Mouse (Mus musculus) kidney, postnatal 0 days (tissue): Measurements from ENCODE around the gene Katnbl1. TPM values are rescaled to one million over a fixed set of nuclear protein-coding genes. Genes with fewer than 3 reads are reported as not detected.
A peak's percentile ranks its signal among the peaks of the same experiment; 100 is the strongest.

Source experiments
- ATAC-seq: fragments of 200-750 bp; cut with Nextera tagmentation; replicated peaks from 2 replicates; pipeline ENCODE4 v1.8.0; 2017; ENCODE audit warnings: low read depth, moderate number of reproducible peaks, moderate TSS enrichment, moderate library complexity; ENCODE audit not compliant: low FRiP score
- DNase-seq: peaks from one replicate; pipeline ENCODE4 v3.0.0-alpha.2; 2016; ENCODE audit warnings: low spot score
- H3K27ac ChIP-seq: fragments of 300-500 bp; sonication (generic); 2 replicates; pipeline ENCODE4 v1.5.1; 2014; ENCODE audit warnings: mild to moderate bottlenecking
- H3K27me3 ChIP-seq: fragments of 300-500 bp; sonication (generic); 2 replicates; pipeline ENCODE4 v1.6.1; 2014; ENCODE audit warnings: low read length, mixed read lengths; ENCODE audit not compliant: insufficient read depth
- H3K36me3 ChIP-seq: fragments of 300-500 bp; sonication (generic); 2 replicates; pipeline ENCODE4 v1.6.1; 2014; ENCODE audit warnings: low read length, mixed read lengths; ENCODE audit not compliant: insufficient read depth
- H3K4me1 ChIP-seq: fragments of 300-500 bp; sonication (generic); replicated peaks from 2 replicates; pipeline ENCODE4 v1.6.1; 2014; ENCODE audit warnings: antibody characterized with exemption, low read length, mixed read lengths; ENCODE audit not compliant: insufficient read depth
- H3K4me2 ChIP-seq: fragments of 300-500 bp; sonication (generic); 2 replicates; pipeline ENCODE4 v1.6.1; 2014; ENCODE audit warnings: mild to moderate bottlenecking, low read length, moderate library complexity, mixed read lengths
- H3K4me3 ChIP-seq: fragments of 300-500 bp; sonication (generic); replicated peaks from 2 replicates; pipeline ENCODE4 v1.5.1; 2014; ENCODE audit warnings: low read depth, low read length
- H3K9ac ChIP-seq: fragments of 300-500 bp; sonication (generic); 2 replicates; pipeline ENCODE4 v1.6.1; 2014; ENCODE audit warnings: low read depth, low read length
- H3K9me3 ChIP-seq: fragments of 300-500 bp; sonication (generic); replicated peaks from 2 replicates; pipeline ENCODE4 v1.6.1; 2016; ENCODE audit warnings: low read length, inconsistent platforms, mixed read lengths
- CTCF ChIP-seq: IDR thresholded peaks from 2 replicates; pipeline ENCODE4 v1.5.1; 2016; ENCODE audit warnings: antibody characterized with exemption, low read depth, mild to moderate bottlenecking, moderate library complexity
- WGBS: fragments of 180-500 bp; shearing (Covaris S2); extraction: QIAGEN DNeasy Blood & Tissue Kit; methylation state at CpG from one replicate; pipeline ENCODE4 v1.1.7; 2014; 5-methylcytosine and 5-hydroxymethylcytosine counted together
- polyA plus RNA-seq: library from polyadenylated mRNA; unstranded; fragments of >200 nt; fragmentation: Nextera tagmentation; extraction: Ambion mirVana; gene quantifications from 2 replicates; pipeline ENCODE4 v1.2.1, GENCODE M21; 2015

Gene Katnbl1
- 33.8 and 35.2 TPM in 2 replicates for polyA plus RNA-seq

GRCm38 (mm10) chr2:112378973-112379898 is at the start of gene Katnbl1:
TSS of gene Katnbl1 (plus strand) at chr2:112379211.
- no peaks in the 10 kb centered on the region for H3K36me3 ChIP-seq
- peak; percentile 99 for ATAC-seq
- H3K4me3 ChIP-seq, result peak within 1 kb of the TSS; percentile 98
- peak; percentile 96 for DNase-seq
- peak; percentile 96 for TF ChIP-seq CTCF
- no peaks in the 10 kb centered on the region for H3K27me3 ChIP-seq
- peak within 1 kb of the TSS; percentile 95 for H3K9ac ChIP-seq
- H3K4me2 ChIP-seq, result peak within 1 kb of the TSS; percentile 80
- WGBS, result under 1% methylated on average over 72 of the region's 72 CpGs
- no peaks in the 10 kb centered on the region for H3K9me3 ChIP-seq
- H3K27ac ChIP-seq, result peak within 1 kb of the TSS; percentile 84
- peaks cover 12% of the 10 kb centered on the region; the same call in 1 of the 2 replicates for H3K4me1 ChIP-seq

GRCm38 (mm10) chr2:112332051-112332898 is 46.7 kb upstream of the Katnbl1 start:
- Histone ChIP-seq H3K27me3 (no peaks in the 10 kb centered on the region), H3K4me2 (no peak overlapping the region), H3K4me1 (no peaks in the 10 kb centered on the region), H3K4me3 (no peak overlapping the region), H3K9ac (no peak overlapping the region), H3K9me3 (no peaks in the 10 kb centered on the region), H3K36me3 (peaks cover 6% of the 10 kb centered on the region; the same call in 1 of the 2 replicates), H3K27ac (no peak overlapping the region)
- ATAC-seq (no peak), DNase-seq (no peak)
- no peak for TF ChIP-seq CTCF
- 58% methylated on average over 4 of the region's 4 CpGs for WGBS

- Histone ChIP-seq H3K4me2 (no peak overlapping the region), H3K36me3 (peaks cover 20% of the 10 kb centered on the region; the same call in 1 of the 2 replicates), H3K9me3 (no peaks in the 10 kb centered on the region), H3K9ac (no peak overlapping the region), H3K4me3 (no peak overlapping the region), H3K27me3 (no peaks in the 10 kb centered on the region), H3K4me1 (no peaks in the 10 kb centered on the region), H3K27ac (no peak overlapping the region)
- no peak for TF ChIP-seq CTCF
- DNase-seq (no peak), ATAC-seq (no peak)
- WGBS, result 94% methylated on average over 6 of the region's 6 CpGs
Observed at GRCm38 (mm10) chr2:112337211-112337610, 41.8 kb upstream of the Katnbl1 start.

GRCm38 (mm10) chr2:112339736-112340135 is 39.3 kb upstream of the Katnbl1 start:
- H3K4me3 ChIP-seq, result no peak overlapping the region

GRCm38 (mm10) chr2:112341117-112341516 is 37.9 kb upstream of the Katnbl1 start:
- H3K4me2 ChIP-seq, result no peak overlapping the region
- peaks cover 15% of the 10 kb centered on the region; the same call in 1 of the 2 replicates for H3K36me3 ChIP-seq
- no peak overlapping the region for H3K9ac ChIP-seq
- H3K9me3 ChIP-seq, result no peaks in the 10 kb centered on the region
- H3K27me3 ChIP-seq, result no peaks in the 10 kb centered on the region
- H3K27ac ChIP-seq, result no peak overlapping the region
- WGBS, result 45% methylated on average over 3 of the region's 3 CpGs
- no peak for TF ChIP-seq CTCF
- H3K4me3 ChIP-seq, result no peak overlapping the region
- DNase-seq (no peak), ATAC-seq (no peak)
- no peaks in the 10 kb centered on the region for H3K4me1 ChIP-seq

More at GRCm38 (mm10) chr2:112339736-112340135, 39.3 kb upstream of the Katnbl1 start:
- ATAC-seq (no peak), DNase-seq (no peak)
- H3K36me3 ChIP-seq, result peaks cover 17% of the 10 kb centered on the region; the same call in 1 of the 2 replicates
- WGBS, result 90% methylated on average over 2 of the region's 2 CpGs
- peak; percentile 53 for TF ChIP-seq CTCF
- no peaks in the 10 kb centered on the region for H3K4me1 ChIP-seq
- H3K27ac ChIP-seq, result no peak overlapping the region
- no peak overlapping the region for H3K4me2 ChIP-seq
- H3K9ac ChIP-seq, result no peak overlapping the region
- H3K27me3 ChIP-seq, result no peaks in the 10 kb centered on the region
- no peaks in the 10 kb centered on the region for H3K9me3 ChIP-seq

GRCm38 (mm10) chr2:112348246-112348645 is 30.8 kb upstream of the Katnbl1 start:
- Histone ChIP-seq H3K27me3 (no peaks in the 10 kb centered on the region), H3K27ac (no peak overlapping the region), H3K4me1 (no peaks in the 10 kb centered on the region), H3K36me3 (peaks cover 16% of the 10 kb centered on the region), H3K4me3 (no peak overlapping the region), H3K4me2 (no peak overlapping the region), H3K9ac (no peak overlapping the region), H3K9me3 (no peaks in the 10 kb centered on the region)
- 89% methylated on average over 3 of the region's 3 CpGs for WGBS
- DNase-seq (no peak), ATAC-seq (no peak)
- no peak for TF ChIP-seq CTCF
